Mouse (Mus musculus) lung, embryonic 16.5 days (tissue): ENCODE data around the gene Fam25c. TPM values are rescaled to one million over a fixed set of nuclear protein-coding genes. Genes with fewer than 3 reads are reported as not detected.

Experiments
- polyA plus RNA-seq: library from polyadenylated mRNA; unstranded; fragments of >200 nt; fragmentation: Nextera tagmentation; extraction: Ambion mirVana; gene quantifications from 2 replicates; pipeline ENCODE4 v1.2.1, GENCODE M21; 2015

Gene Fam25c
- polyA plus RNA-seq, 1 experiment from 2014 or later, result not detected

Other genes with a start within 250 kb of the Fam25c start
- gene Npy4r, start 202.9 kb downstream of the Fam25c start, polyA plus RNA-seq, result 0.05 and 0.20 TPM in 2 replicates
- 0.21 and 0.30 TPM in 2 replicates for gene Gprin2, start 153.8 kb downstream of the Fam25c start, polyA plus RNA-seq
- 0.87 and 1.0 TPM in 2 replicates for gene Syt15, start 135.8 kb downstream of the Fam25c start, polyA plus RNA-seq
- gene Shld2, start 44.9 kb downstream of the Fam25c start, polyA plus RNA-seq, result 9.9 and 10.1 TPM in 2 replicates
- gene Glud1, start 44.7 kb downstream of the Fam25c start, polyA plus RNA-seq, result 53.7 and 56.7 TPM in 2 replicates
- gene Sncg, start 19.4 kb upstream of the Fam25c start, polyA plus RNA-seq, result 6.8 and 8.0 TPM in 2 replicates
- 14.8 and 15.6 TPM in 2 replicates for gene Mmrn2, start 20.0 kb upstream of the Fam25c start, polyA plus RNA-seq
- 18.1 and 25.8 TPM in 2 replicates for gene Bmpr1a, start 147.9 kb upstream of the Fam25c start, polyA plus RNA-seq
- gene 9230112D13Rik, start 167.4 kb upstream of the Fam25c start, polyA plus RNA-seq, result not detected in 2 replicates
- 12.7 and 13.2 TPM in 2 replicates for gene Ldb3, start 233.2 kb upstream of the Fam25c start, polyA plus RNA-seq
- 0.26 and 0.38 TPM in 2 replicates for gene Opn4, start 244.7 kb upstream of the Fam25c start, polyA plus RNA-seq